Mouse (Mus musculus) inflammation-experienced regulatory T-cells, adult 6 months (primary cell): ENCODE results near the gene Kcnmb1. TPM values are rescaled to one million over a fixed set of nuclear protein-coding genes. Genes with fewer than 3 reads are reported as not detected.
A peak's percentile ranks its signal among the peaks of the same experiment; 100 is the strongest.

Experiments used
- ATAC-seq: one replicate; pipeline ENCODE4 v1.8.0; 2017
- polyA plus RNA-seq, 3 experiments: library from polyadenylated mRNA; unstranded; fragments of 100-300 nt; shearing (Covaris generic); gene quantifications; one replicate each; pipeline ENCODE4 v1.2.1; 2017

The Kcnmb1 gene
- polyA plus RNA-seq, 3 experiments from 2014 or later, result 0.53 to 1.6 (median 0.66) TPM

DNA sequence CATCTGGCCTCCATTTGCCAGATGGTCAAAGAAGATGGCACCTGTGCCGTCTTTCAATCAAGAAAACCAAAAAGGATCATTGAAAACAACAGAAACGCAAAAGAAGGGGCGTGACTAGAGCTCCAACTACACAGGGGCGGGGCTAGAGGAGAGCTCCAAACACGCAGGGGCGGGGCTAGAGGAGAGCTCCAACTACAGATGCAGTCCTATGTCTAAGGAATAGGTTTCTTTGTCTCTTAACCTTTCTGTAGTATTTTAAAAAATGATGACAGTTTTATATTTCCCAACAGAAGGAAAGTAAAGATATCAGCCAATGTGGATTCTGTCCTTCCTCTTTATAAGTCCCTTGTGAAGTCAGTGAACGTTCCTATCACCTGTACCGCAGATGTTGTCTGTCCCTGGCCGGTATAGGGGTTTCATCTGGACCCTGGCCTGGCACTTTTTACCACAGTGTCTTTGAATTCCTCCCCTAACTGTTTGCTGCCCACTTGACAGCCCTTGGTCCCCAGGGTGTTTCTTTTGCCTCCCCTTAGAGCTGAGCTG lies 18.0 kb upstream of the Kcnmb1 start:
- ATAC-seq, result no peak

DNA sequence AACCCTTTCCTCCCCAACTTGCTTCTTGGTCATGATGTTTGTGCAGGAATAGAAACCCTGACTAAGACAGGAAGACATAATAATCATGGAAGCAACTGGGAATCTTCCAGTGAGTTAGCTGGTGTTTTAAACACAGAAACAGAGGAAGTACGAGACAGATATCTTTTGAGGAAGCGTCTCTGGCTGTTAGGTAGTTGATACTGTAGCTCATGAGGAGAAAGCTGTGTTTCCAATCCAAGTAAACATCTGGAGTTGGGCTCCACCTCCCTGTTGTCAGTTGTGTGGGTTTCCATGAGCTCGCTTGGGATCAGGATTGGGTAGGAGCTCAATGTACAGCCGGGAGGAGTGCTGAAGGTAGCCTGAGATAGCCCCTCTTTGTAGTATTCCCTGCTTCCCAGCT lies 16.3 kb upstream of the Kcnmb1 start:
- ATAC-seq, result no peak

DNA sequence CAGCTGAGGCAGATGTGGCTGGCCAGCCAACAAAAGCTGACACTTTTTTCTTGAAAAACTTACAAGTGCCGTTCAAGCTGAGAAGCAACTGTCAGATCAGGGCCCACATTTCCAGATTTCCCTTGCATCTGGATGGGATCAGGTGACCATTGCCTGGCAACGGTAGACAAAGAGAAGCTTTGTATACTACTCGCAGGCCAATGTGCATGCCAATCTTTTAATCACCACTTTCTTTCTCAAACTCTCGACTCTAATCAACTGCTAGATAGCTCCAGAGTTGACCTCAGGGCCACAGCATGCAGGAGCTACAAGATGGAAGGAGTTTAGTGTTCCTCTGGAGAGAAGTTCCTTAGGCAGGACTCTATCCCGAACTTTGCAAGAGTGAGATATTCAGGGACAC lies 11.7 kb upstream of the Kcnmb1 start:
- ATAC-seq, result no peak

- no peak for ATAC-seq
Observed at GRCm38 (mm10) chr11:33951684-33952625, 10.9 kb upstream of the Kcnmb1 start.

DNA sequence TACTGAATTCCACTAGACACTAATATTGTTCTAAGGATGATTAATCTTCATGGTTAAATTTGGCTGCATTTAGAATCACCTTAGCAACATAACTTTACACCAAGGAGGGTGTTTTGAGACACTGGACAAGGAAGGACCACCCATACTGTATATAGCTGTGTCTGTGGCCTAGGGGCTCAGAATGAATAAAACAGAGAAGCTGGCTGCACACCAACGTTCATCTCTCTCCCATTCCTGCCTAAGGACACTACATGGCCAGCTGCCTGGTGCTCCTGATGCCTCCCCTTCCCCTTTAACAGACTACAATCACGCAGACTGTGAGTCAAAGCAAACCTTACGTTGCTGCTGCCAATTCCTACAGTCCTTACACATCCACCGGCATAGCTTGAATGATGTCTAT lies 6.8 kb upstream of the Kcnmb1 start:
- no peak for ATAC-seq

GRCm38 (mm10) chr11:33956623-33957022 lies 6.2 kb upstream of the Kcnmb1 start:
- no peak for ATAC-seq

DNA sequence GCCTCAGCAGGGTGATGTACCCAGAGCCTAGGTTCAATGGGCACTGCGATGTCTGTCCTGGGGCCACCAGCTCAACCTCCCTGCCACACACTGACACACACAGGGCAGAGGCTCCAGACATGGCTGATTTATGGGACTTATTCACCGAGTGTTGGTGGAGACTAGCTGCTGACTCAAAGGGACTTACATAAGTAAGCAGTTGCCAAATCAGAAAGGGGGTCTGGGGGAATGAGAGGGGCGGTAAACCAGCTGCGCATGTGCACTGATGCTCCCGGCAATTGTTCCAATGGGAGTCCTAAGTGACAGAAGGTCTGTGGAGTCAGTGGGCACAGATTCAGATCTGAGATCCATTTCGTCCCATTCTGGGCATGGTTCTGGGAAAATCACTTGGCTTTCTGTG lies 5.2 kb upstream of the Kcnmb1 start:
- ATAC-seq, result no peak

- ATAC-seq, result no peak
Observed at GRCm38 (mm10) chr11:33958713-33959112, 4.1 kb upstream of the Kcnmb1 start.

DNA sequence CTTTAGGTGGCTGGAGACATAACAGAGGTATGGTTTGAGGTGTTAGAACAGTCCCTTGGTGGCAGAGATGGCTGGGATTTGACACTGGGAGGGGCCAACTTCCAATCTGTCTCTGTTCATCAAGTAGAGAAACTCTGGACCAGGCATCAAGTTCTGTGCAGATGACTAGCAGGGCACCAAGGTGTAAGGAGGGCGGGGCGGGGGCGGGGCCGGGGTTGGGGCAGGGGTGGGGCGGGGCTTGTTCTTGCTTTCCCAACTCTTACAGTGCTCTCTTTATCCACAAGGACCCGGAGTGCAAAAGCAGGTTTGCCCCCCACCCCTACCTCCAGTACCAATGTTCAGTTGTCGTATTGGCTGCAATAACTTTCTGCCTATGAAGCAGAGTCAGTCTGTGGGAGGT lies 635 bp upstream of the Kcnmb1 start:
- no peak for ATAC-seq

GRCm38 (mm10) chr11:33965380-33965779 lies 2.6 kb downstream of the Kcnmb1 start:
- no peak for ATAC-seq

GRCm38 (mm10) chr11:33967708-33968107 lies 4.9 kb downstream of the Kcnmb1 start:
- no peak for ATAC-seq

DNA sequence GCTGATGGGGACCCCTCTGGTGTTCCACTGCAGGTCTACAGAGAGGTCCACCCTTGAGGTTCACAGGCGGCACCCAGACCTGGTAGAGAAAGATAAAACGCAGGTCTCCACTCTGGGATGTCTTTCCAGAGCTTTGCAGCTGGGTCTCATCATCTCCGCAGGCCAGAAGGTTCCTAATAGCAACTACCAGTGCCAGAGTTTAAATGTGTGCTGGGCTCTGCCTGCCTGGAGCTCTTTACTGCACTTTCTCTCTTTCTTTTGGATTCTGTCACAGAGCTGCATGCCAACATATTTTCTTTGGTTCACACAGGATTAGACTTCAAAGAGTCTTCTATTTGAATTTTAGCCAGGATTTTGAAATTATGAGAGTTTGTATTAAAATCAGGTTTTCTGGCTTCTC lies 6.4 kb downstream of the Kcnmb1 start:
- no peak for ATAC-seq

GRCm38 (mm10) chr11:33972114-33972513 lies 9.3 kb downstream of the Kcnmb1 start:
- ATAC-seq, result no peak

DNA sequence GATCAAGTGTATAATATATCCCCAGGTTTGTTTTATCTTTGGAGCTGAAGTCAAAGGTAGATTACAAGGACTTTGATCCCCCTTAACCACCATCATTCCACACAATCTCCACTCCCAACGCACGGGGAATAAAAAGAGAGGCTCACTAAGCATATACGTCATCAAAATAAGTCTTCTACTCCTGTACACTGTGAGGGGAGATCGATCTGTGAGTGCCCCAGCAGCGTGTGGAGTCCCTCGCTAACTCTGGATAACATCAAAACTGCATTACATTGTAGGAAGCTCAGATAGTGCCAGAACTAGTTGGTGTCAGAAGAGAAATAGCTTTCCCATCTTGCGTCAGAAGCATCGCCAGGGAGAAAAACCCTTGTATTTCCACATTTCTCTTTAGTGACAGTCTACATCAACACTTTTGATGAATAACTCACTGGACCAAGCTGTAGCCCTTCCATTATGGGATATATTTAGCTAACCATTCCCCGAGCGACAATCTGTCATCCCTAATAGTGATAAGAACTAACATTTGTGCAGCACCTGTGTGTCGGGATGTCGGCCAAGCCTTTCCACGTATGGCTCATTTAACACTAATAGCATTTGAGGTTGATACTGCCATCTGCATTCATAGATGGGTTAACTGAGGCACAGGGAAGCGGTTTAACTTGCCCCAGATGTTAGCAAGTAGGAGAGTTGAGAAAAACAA lies 11.7 kb downstream of the Kcnmb1 start:
- no peak for ATAC-seq

DNA sequence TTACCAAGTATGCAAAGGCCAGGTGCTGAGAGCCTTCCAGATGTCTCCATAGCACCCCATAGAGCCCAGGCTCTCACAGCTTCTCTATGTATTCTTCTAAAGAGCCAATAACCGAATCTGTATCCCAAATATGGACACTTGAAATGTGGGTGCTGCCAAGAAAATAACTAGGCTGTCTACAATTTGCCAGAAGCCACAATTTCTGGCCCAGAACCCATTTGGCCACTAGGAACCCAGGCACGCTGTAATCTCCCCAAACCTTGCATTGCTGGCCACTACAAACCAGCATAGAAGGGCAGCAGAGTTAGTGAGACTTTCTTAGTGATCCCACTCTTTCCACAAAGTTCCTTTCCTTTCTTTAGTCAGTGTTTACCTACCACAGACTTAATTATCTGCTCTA lies 12.3 kb downstream of the Kcnmb1 start:
- no peak for ATAC-seq

GRCm38 (mm10) chr11:33980146-33980545 lies 17.3 kb downstream of the Kcnmb1 start:
- ATAC-seq, result no peak

GRCm38 (mm10) chr11:33986525-33986924 lies 23.7 kb downstream of the Kcnmb1 start:
- ATAC-seq, result no peak

DNA sequence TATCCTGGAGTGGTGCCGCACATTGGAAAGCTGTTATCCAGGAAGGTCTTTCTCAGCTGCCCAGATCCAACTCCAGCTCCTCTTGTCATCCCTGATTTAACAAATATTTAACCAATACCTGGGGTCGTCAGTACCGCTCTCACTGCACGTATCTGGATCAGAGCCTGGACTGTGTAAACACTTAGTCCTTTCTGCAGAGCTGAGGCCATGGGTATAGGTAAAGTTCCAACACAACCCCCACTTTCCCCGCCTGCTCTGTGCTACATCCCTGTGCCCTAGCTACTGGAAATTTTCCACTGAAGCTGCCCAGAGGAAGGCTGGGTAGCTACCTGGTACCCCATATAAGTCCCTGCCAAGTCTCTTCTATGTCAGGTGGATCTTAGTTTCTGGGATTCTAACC lies 27.2 kb downstream of the Kcnmb1 start:
- ATAC-seq, result no peak

- no peak for ATAC-seq
Observed at GRCm38 (mm10) chr11:33992938-33993337, 30.1 kb downstream of the Kcnmb1 start, which contains the start of gene Kcnip1. Gene Kcnip1, minus strand, starts transcription at chr11:33993152.

DNA sequence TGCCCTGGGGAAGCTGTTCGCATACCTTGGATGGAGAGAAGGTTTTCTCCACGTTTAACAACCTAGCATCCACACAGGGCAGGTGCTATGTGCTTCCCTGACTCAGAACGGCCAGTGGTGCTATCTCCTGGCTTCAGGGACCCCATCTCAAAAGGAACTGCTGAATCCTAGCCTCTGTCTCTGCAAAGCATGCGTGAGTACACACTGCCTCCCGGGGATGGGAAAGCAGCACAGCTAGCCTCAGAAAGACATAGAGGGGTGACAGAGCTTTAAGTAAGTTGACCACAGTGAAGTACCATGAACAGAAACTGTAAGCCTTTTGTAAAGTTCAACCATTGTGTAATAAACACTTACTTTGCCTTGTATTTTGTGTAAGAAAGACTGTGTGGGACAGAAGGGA lies 30.7 kb downstream of the Kcnmb1 start:
- no peak for ATAC-seq

GRCm38 (mm10) chr11:33998244-33998643 lies 35.4 kb downstream of the Kcnmb1 start:
- ATAC-seq, result no peak

GRCm38 (mm10) chr11:34000416-34000815 lies 37.6 kb downstream of the Kcnmb1 start:
- ATAC-seq, result no peak

DNA sequence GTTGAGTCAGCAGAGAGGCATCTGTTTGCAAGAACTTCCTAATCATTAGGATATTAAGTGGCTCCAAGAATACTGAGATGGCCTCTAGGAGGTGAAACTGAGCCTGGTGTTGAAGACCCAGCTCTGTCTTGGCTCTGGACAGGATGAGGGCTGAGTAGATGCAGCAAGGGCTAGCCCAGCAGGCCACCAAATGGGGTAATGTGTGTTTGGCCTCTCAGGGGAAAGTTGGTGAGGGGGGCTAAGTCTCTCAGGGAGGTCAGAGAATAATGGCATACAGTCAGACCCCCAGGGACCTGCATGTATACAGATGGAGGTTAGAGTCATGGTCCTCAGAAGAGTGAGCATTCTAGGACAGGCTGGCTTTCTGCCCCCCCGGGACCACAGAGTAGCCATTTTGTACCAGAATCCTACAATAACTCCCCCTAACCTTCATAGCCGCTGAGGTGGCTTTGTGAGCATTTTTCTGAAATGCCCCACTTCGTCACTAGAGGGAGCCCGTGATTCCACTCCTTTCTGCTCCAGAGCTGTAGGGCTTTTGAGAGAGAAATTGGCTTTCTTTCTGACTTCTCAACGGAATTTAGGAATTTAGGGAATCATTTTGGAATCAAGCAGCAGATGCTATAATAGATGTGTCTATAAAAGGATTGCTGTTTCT lies 39.3 kb downstream of the Kcnmb1 start:
- ATAC-seq, result peak; percentile 71
